In the genomic region with DNA sequence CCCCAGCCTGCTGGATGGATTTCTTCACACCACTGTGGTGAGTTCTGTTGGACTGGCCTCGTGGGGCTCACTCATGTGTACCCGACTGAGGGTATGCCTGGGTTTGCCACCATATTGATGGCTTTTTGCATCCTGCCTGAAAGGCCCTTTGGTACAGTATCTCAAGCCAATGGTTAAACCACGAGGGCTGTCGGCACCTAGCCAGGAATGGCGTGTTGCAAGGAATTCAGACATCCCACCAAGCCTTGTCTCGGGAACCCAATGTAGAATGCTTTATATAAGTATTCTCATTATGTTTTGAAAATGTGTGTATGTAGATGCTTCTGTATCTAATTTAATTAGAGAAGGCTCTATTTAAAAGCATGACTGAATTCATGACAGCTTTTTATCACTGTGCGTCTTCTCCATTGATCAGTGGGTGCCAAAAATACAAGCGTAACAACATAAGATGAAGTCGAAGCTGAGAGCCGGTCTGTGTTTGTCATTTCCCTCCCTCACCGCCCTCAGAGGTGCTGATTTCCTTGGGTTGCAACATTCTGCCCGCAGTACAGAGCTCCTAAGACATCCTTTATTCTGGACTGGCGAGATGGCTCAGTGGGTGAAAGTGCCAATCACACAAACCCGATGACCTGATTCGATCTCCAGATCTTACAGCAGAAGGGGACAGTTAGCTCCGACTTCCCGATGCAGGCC, we compare ENCODE assay signal across 31 mouse cellular contexts.
DNase-seq lines count a peak whose midpoint lies in the region; ATAC-seq and TF ChIP-seq lines count a peak whose summit lies in the region.
"Had no signal": no experiment of that assay in that cellular context is flagged by ENCODE, and none has a peak within 500 bp of the region (broad histone marks: within the 10 kb centered on the region; RNA-seq: fewer than 3 reads in every experiment).

No protein-coding gene starts in this region.

- H3ac ChIP-seq in myocyte (ENCODE audit: control insufficient read depth, insufficient read length) = no peak overlapping the region

- no peaks in the 10 kb centered on the region for H3K27me3 ChIP-seq in hindbrain, embryonic 10.5 days (ENCODE audit: insufficient read depth, poor library complexity, severe bottlenecking)
- H3K27me3 ChIP-seq in hindbrain, embryonic 11.5 days (ENCODE audit: control insufficient read depth, insufficient read depth, low read length) = no peaks in the 10 kb centered on the region
- H3K27me3 ChIP-seq in myocyte (ENCODE audit: control insufficient read depth, insufficient read depth, insufficient read length) = no peaks in the 10 kb centered on the region
- H3K27me3 ChIP-seq: embryonic facial prominence, embryonic 12.5 days; heart, embryonic 12.5 days; kidney, embryonic 15.5 days had no signal

- no peak overlapping the region for H3K9ac ChIP-seq in hindbrain, embryonic 11.5 days (ENCODE audit: low read depth, low read length)
- H3K9ac ChIP-seq: embryonic facial prominence, embryonic 12.5 days; heart, embryonic 12.5 days; kidney, embryonic 15.5 days; liver, embryonic 14.5 days had no signal

- ATAC-seq in hindbrain, embryonic 11.5 days (ENCODE audit: low FRiP score) = no peak
- no peak for ATAC-seq in erythroid progenitor cell, adult 5-6 weeks (replicated peaks; ENCODE audit: low FRiP score, poor library complexity, severe bottlenecking)
- ATAC-seq: forebrain, embryonic 16.5 days; hindbrain, embryonic 16.5 days had no signal

- WGBS in hindbrain, embryonic 10.5 days = 92% methylated on average over 17 of the region's 17 CpGs
- WGBS in hindbrain, embryonic 11.5 days = 91% methylated on average over 17 of the region's 17 CpGs

- no peaks in the 10 kb centered on the region for H3K36me3 ChIP-seq in hindbrain, embryonic 10.5 days
- H3K36me3 ChIP-seq in hindbrain, embryonic 11.5 days (ENCODE audit: control insufficient read depth, insufficient read depth, low read length) = no peaks in the 10 kb centered on the region
- H3K36me3 ChIP-seq in myocyte (ENCODE audit: control insufficient read depth, insufficient read depth) = no peaks in the 10 kb centered on the region
- H3K36me3 ChIP-seq: embryonic facial prominence, embryonic 12.5 days; forebrain, embryonic 10.5 days; heart, embryonic 12.5 days; kidney, embryonic 15.5 days had no signal

- H3K27ac ChIP-seq in hindbrain, embryonic 10.5 days = 0 out of 2 replicates have a peak overlapping the region, but pooled peaks have one; percentile 23
- H3K27ac ChIP-seq in hindbrain, embryonic 11.5 days (ENCODE audit: low read depth, low read length) = no peak overlapping the region
- H3K27ac ChIP-seq: embryonic facial prominence, embryonic 12.5 days; forebrain, embryonic 10.5 days; heart, adult 2 months; kidney, embryonic 15.5 days; liver, embryonic 14.5 days; macrophage; stomach, postnatal 0 days had no signal

- H3K4me3 ChIP-seq in hindbrain, embryonic 10.5 days = no peak overlapping the region
- no peak overlapping the region for H3K4me3 ChIP-seq in hindbrain, embryonic 11.5 days (ENCODE audit: low read depth, low read length)
- no peak overlapping the region for H3K4me3 ChIP-seq in myocyte
- H3K4me3 ChIP-seq: embryonic facial prominence, embryonic 12.5 days; forebrain, embryonic 10.5 days; heart, adult 2 months; heart, embryonic 12.5 days; kidney, embryonic 15.5 days had no signal

- no peaks in the 10 kb centered on the region for H3K79me2 ChIP-seq in myocyte (ENCODE audit: control insufficient read depth, insufficient read depth)

- no peak overlapping the region for H3K4me2 ChIP-seq in hindbrain, embryonic 11.5 days (replicated peaks; ENCODE audit: low read depth, low read length)
- no peak overlapping the region for H3K4me2 ChIP-seq in myocyte (ENCODE audit: low read depth)
- H3K4me2 ChIP-seq: embryonic facial prominence, embryonic 12.5 days; heart, embryonic 12.5 days; kidney, embryonic 15.5 days had no signal

- no peak for TF ChIP-seq POLR2A in myocyte (IDR thresholded peaks at IDR 0.05; ENCODE audit: insufficient read length, low read depth)

- peaks cover 11% of the 10 kb centered on the region; the same call in 1 of the 2 replicates for H3K4me1 ChIP-seq in hindbrain, embryonic 10.5 days (replicated peaks)
- H3K4me1 ChIP-seq in hindbrain, embryonic 11.5 days (replicated peaks; ENCODE audit: control insufficient read depth, insufficient read depth, low read length) = no peaks in the 10 kb centered on the region
- H3K4me1 ChIP-seq: embryonic facial prominence, embryonic 12.5 days had no signal

- DNase-seq in hindbrain, embryonic 10.5 days (ENCODE audit: low spot score) = no peak
- no peak for DNase-seq in hindbrain, embryonic 11.5 days (ENCODE audit: low spot score)
- peak; percentile 18 for DNase-seq in left cerebral cortex, postnatal 4 days
- no peak for DNase-seq in left cerebral cortex, adult 11 months (ENCODE audit: low spot score)
- peak; percentile 16 for DNase-seq in gonadal fat pad, adult 2 months (ENCODE audit: low read depth)
- DNase-seq: adrenal gland, postnatal 36 days; B cell, adult 2 months; cerebellum, adult 2 months; cerebellum, postnatal 25 days; gastrocnemius, postnatal 14 days; heart, adult 2 months; kidney, adult 18-20 months; kidney, postnatal 25 days; liver; lung, adult 2 months; lung, postnatal 10 days; midbrain, embryonic 14.5 days; spleen, adult 18-20 months; thymus, adult 18-20 months; thymus, postnatal 36 days had no signal

- intact Hi-C loops in left cerebral cortex, postnatal 4 days (cut with DNase I) = no loop called here

- H3K9me3 ChIP-seq in hindbrain, embryonic 10.5 days = no peaks in the 10 kb centered on the region
- no peaks in the 10 kb centered on the region for H3K9me3 ChIP-seq in hindbrain, embryonic 11.5 days (ENCODE audit: control insufficient read depth, low read length)
- H3K9me3 ChIP-seq: embryonic facial prominence, embryonic 12.5 days; forebrain, embryonic 10.5 days; heart, embryonic 12.5 days; kidney, embryonic 15.5 days had no signal

TF ChIP-seq in myocyte, 11 proteins besides CTCF, POLR2A, EP300 and RAD21:
- TF ChIP-seq USF1 (IDR thresholded peaks at IDR 0.05; ENCODE audit: low read depth) (no peak), CEBPB (IDR thresholded peaks at IDR 0.05; ENCODE audit: insufficient read depth, poor library complexity, severe bottlenecking) (0 out of 2 replicates have a peak, but pooled peaks have one; percentile 8)

Comparison
In these comparisons a context has a peak if more than half of its experiments do, and no peak if none do; other contexts are left out.
1. DNase-seq: peak in left cerebral cortex, postnatal 4 days (single experiment) and gonadal fat pad, adult 2 months (single experiment); none in hindbrain, embryonic 10.5 days (single experiment), hindbrain, embryonic 11.5 days (single experiment) and left cerebral cortex, adult 11 months (single experiment).